Mouse (Mus musculus) limb, embryonic 14.5 days (tissue): ENCODE measurements at regions not wholly inside any gene's neighbourhood (a gene's known extent, or its start where the extent isn't known, plus 50 kb on each side); places are given as distances from the start of the nearest gene placed in this dataset.

Experiments used
- ATAC-seq: fragments of 200-750 bp; cut with Nextera tagmentation; 2 replicates; pipeline ENCODE4 v1.8.0; 2017; ENCODE audit warnings: low read depth, moderate number of reproducible peaks, moderate TSS enrichment; ENCODE audit not compliant: low FRiP score
- DNase-seq: peaks from one replicate; pipeline ENCODE4 v3.0.0-alpha.2; 2015; ENCODE audit warnings: low spot score
- H3K27ac ChIP-seq: fragments of 300-500 bp; sonication (generic); replicated peaks from 2 replicates; pipeline ENCODE4 v1.5.1; 2014; ENCODE audit warnings: low read depth, mild to moderate bottlenecking, low read length, moderate library complexity, mixed read lengths
- H3K27me3 ChIP-seq: fragments of 300-500 bp; sonication (generic); 2 replicates; pipeline ENCODE4 v1.6.1; 2014; ENCODE audit warnings: low read length, mixed read lengths; ENCODE audit not compliant: control insufficient read depth, insufficient read depth
- H3K36me3 ChIP-seq: fragments of 300-500 bp; sonication (generic); 2 replicates; pipeline ENCODE4 v1.6.1; 2014; ENCODE audit warnings: mild to moderate bottlenecking, low read length, moderate library complexity, mixed read lengths; ENCODE audit not compliant: control insufficient read depth, insufficient read depth
- H3K4me1 ChIP-seq: fragments of 300-500 bp; sonication (generic); 2 replicates; pipeline ENCODE4 v1.6.1; 2014; ENCODE audit warnings: antibody characterized with exemption, low read length, mixed read lengths; ENCODE audit not compliant: control insufficient read depth, insufficient read depth
- H3K4me2 ChIP-seq: fragments of 300-500 bp; sonication (generic); replicated peaks from 2 replicates; pipeline ENCODE4 v1.6.1; 2014; ENCODE audit warnings: low read depth, mild to moderate bottlenecking, low read length, moderate library complexity; ENCODE audit not compliant: severe bottlenecking
- H3K4me3 ChIP-seq: fragments of 300-500 bp; sonication (generic); replicated peaks from 2 replicates; pipeline ENCODE4 v1.5.1; 2014; ENCODE audit warnings: low read length
- H3K9ac ChIP-seq: fragments of 300-500 bp; sonication (generic); 2 replicates; pipeline ENCODE4 v1.6.1; 2014; ENCODE audit warnings: mild to moderate bottlenecking, low read depth, low read length, moderate library complexity; ENCODE audit not compliant: severe bottlenecking
- H3K9me3 ChIP-seq: fragments of 300-500 bp; sonication (generic); 2 replicates; pipeline ENCODE4 v1.6.1; 2016; ENCODE audit warnings: low read length; ENCODE audit not compliant: control insufficient read depth
- POLR2A ChIP-seq: fragments of 200-500 bp; IDR thresholded peaks from 2 replicates; pipeline ENCODE4 v1.8.0; 2012; ENCODE audit warnings: inconsistent platforms, mild to moderate bottlenecking, moderate library complexity, borderline replicate concordance; ENCODE audit not compliant: insufficient read depth, insufficient read length; ENCODE audit errors: extremely low read depth
- WGBS: fragments of 180-500 bp; shearing (Covaris S2); extraction: QIAGEN DNeasy Blood & Tissue Kit; methylation state at CpG from one replicate; pipeline ENCODE4 v1.1.7; 2014; 5-methylcytosine and 5-hydroxymethylcytosine counted together

DNA sequence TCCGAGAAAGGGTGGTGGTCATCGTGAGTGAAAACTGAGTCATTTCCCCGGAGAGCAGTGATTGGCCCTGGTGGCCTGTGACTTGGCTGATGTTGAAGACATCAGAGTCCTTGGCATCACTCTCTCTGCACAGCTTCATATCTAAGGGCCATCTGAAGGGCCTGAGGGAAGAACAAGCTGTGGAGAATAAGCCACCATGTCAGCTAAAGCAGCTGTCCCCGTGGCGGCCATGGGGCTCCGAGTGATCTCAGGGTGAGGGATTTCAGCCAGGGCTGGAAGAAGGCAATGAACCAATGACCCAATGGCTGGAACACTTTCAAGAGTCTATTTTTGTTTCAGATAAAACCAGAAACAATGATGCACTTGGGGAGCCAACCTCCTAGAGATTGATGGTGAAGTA is 62.2 kb downstream of the Ttc32 start:
- no peak for TF ChIP-seq POLR2A
- WGBS, result 88% methylated on average over 6 of the region's 6 CpGs
- H3K4me2 ChIP-seq, result no peak overlapping the region
- no peaks in the 10 kb centered on the region for H3K36me3 ChIP-seq
- no peak for DNase-seq
- ATAC-seq, result no peak
- H3K27me3 ChIP-seq, result no peaks in the 10 kb centered on the region
- no peak overlapping the region for H3K27ac ChIP-seq
- H3K4me1 ChIP-seq, result no peaks in the 10 kb centered on the region
- no peak overlapping the region for H3K4me3 ChIP-seq
- H3K9me3 ChIP-seq, result no peaks in the 10 kb centered on the region
- H3K9ac ChIP-seq, result no peak overlapping the region

DNA sequence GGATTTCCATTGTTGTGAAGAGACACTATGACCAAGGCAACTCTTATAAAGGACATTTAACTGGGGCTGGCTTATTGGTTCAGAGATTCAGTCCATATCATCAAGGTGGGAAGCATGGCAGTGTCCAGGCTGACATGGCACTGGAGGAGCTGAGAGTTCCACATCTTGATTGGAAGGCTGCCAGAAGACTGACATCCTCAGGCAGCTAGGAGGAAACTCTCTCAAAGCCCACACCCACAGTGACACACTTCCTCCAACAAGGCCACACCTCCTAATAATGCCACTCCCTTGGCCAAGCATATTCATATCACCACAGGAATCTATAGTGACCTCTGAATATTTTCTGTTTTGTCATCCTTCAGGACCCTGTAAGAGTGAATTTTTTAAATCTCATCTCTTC is 65.3 kb downstream of the Ttc32 start:
- Histone ChIP-seq H3K27me3 (no peaks in the 10 kb centered on the region), H3K4me2 (no peak overlapping the region), H3K4me1 (no peaks in the 10 kb centered on the region), H3K9ac (no peak overlapping the region), H3K4me3 (no peak overlapping the region), H3K27ac (no peak overlapping the region), H3K9me3 (no peaks in the 10 kb centered on the region), H3K36me3 (no peaks in the 10 kb centered on the region)
- no peak for ATAC-seq
- TF ChIP-seq POLR2A, result no peak
- DNase-seq, result no peak

DNA sequence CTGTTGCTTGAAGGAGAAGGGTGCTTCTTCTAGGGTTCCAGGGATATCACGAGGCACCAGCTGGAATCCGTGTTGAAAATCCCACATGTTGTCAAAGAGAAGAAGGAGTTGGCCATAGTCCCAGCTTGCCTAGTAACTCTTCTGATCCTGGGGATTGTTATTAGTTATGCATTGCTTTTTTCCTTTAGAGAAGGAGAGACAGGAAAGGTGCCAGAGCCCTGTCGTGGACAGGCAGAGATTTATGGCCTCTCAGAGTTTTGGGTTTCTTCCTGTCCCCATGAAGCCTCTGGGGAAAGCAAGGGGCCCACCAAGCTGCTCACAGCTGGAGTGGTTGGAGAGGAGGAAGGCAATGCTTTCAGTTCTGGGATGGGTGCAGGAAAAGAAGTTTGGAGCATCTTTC is 76.6 kb downstream of the Ttc32 start:
- TF ChIP-seq POLR2A, result no peak
- no peak overlapping the region for H3K4me2 ChIP-seq
- H3K4me1 ChIP-seq, result peaks cover 9% of the 10 kb centered on the region; the same call in 1 of the 2 replicates
- DNase-seq, result peak; percentile 79
- H3K9ac ChIP-seq, result no peak overlapping the region
- H3K27ac ChIP-seq, result no peak overlapping the region
- H3K36me3 ChIP-seq, result no peaks in the 10 kb centered on the region
- no peaks in the 10 kb centered on the region for H3K27me3 ChIP-seq
- no peaks in the 10 kb centered on the region for H3K9me3 ChIP-seq
- H3K4me3 ChIP-seq, result no peak overlapping the region
- 33% methylated on average over 3 of the region's 3 CpGs for WGBS
- ATAC-seq, result no peak

DNA sequence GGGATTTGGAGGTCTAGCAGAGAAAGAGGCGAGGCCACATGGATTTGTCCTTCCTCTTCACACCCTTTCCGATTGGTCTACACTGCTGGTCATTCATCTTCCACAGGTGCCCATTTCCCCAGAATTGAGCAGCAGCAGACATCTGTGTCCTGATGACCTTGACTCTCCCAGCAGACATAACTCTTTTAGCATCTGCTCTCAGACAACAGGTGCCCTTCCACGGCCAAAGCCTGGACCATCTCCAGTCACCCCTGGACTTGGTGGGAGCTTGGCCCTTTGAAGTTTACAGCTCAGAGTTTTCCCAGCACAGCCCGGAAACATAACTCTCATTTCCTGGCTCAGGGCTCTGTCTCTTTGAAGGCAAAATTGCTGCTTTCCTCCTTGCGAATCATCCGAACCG is 80.0 kb downstream of the Ttc32 start:
- Histone ChIP-seq H3K4me1 (peaks cover 9% of the 10 kb centered on the region; the same call in 1 of the 2 replicates), H3K9me3 (no peaks in the 10 kb centered on the region), H3K4me3 (no peak overlapping the region), H3K27me3 (no peaks in the 10 kb centered on the region), H3K4me2 (no peak overlapping the region), H3K27ac (no peak overlapping the region), H3K36me3 (no peaks in the 10 kb centered on the region), H3K9ac (no peak overlapping the region)
- WGBS, result 25% methylated on average over 6 of the region's 7 CpGs
- ATAC-seq (no peak), DNase-seq (no peak)
- TF ChIP-seq POLR2A, result no peak

DNA sequence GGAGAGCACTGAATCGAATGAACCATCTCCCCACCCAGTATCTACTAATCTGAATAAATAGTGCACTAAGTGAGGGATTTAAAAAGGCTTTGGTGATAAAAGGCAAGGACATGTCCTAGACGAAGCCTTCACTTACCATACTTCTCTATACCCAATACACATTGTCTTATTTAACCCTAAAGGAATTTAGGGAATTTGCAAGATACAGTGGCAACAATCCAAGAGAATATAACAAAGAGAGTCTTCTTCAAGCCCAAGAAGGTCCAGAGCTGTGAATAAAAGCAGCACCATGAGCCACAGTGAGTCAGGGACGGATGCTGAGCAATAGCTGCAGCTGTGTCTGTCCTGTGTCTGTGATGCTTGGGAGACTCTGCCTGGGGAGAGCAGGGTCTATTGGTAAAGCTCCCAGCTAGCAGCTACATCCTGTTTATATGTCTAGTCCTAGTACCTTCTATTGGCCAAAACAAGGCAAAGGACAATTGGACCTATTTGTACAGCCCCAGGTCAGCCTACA is 82.4 kb downstream of the Ttc32 start:
- no peaks in the 10 kb centered on the region for H3K36me3 ChIP-seq
- 79% methylated on average over 3 of the region's 3 CpGs for WGBS
- no peak overlapping the region for H3K4me2 ChIP-seq
- no peak overlapping the region for H3K27ac ChIP-seq
- no peak for TF ChIP-seq POLR2A
- H3K4me1 ChIP-seq, result 0 out of 2 replicates have a peak, but pooled peaks cover 5% of the 10 kb centered on the region
- H3K27me3 ChIP-seq, result no peaks in the 10 kb centered on the region
- no peak overlapping the region for H3K9ac ChIP-seq
- no peak for DNase-seq
- no peak overlapping the region for H3K4me3 ChIP-seq
- no peaks in the 10 kb centered on the region for H3K9me3 ChIP-seq
- ATAC-seq, result no peak

DNA sequence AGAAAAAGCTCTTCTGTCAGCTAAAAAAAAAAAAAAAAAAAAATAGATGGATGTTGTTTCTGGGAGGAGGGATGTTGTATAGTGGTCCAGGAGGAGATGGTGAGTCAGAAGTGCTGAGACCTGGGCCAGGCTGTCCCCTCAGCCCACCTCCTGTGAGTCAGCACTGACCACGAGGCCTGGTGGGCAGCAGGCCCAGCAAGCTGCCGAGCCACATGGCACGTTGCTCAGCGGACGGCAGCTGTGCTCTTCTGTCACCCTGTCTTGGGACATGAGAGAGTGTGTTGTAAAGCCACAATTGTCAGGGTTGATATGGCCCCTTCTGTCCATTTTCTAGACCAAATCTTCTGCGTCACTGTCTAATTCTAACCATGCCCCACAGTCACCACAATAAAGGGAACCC is 83.9 kb downstream of the Ttc32 start:
- Histone ChIP-seq H3K27me3 (no peaks in the 10 kb centered on the region), H3K9me3 (no peaks in the 10 kb centered on the region), H3K27ac (no peak overlapping the region), H3K4me3 (no peak overlapping the region), H3K36me3 (no peaks in the 10 kb centered on the region), H3K4me1 (0 out of 2 replicates have a peak, but pooled peaks cover 5% of the 10 kb centered on the region), H3K4me2 (no peak overlapping the region), H3K9ac (no peak overlapping the region)
- DNase-seq (no peak), ATAC-seq (no peak)
- TF ChIP-seq POLR2A, result no peak
- 74% methylated on average over 6 of the region's 6 CpGs for WGBS
